Mouse (Mus musculus): ENCODE results near the gene Katnbl1.

GRCm38 (mm10) chr2:112353685-112354455 lies 25.1 kb upstream of the Katnbl1 start:
- TF ChIP-seq CTCF (IDR thresholded peaks at IDR 0.05; ENCODE audit: borderline replicate concordance, extremely low read depth, insufficient read depth, insufficient read length), result no peak
- no peak for TF ChIP-seq POLR2A (IDR thresholded peaks at IDR 0.05; ENCODE audit: borderline replicate concordance, extremely low read depth, insufficient read depth, insufficient read length, poor library complexity, severe bottlenecking)
